Mouse (Mus musculus) left cerebral cortex, postnatal 4 days (tissue): ENCODE measurements around the gene Plek. TPM values are rescaled to one million over a fixed set of nuclear protein-coding genes. Genes with fewer than 3 reads are reported as not detected.

Experiments
- DNase-seq: peaks from one replicate; pipeline ENCODE4 v3.0.0-alpha.2; 2022
- intact Hi-C: fragments of 180-260 bp; cut with DNase I; formaldehyde crosslinking; loops from one replicate; pipeline ENCODE4 v1.15.1; 2025
- total RNA-seq, 2 experiments: library from RNA; stranded (reverse); gene quantifications; 2 replicates each; pipeline ENCODE4 v1.2.3; 2021

Gene Plek
- total RNA-seq, 2 experiments from 2014 or later: 4.4 to 4.5 TPM

- DNase-seq: no peak
- intact Hi-C loops: no loop called here
Observed at GRCm38 (mm10) chr11:17002739-17003373, 49.3 kb downstream of the Plek start.

GRCm38 (mm10) chr11:17000353-17001334 lies 51.5 kb downstream of the Plek start:
- no peak for DNase-seq
- intact Hi-C loops: no loop called here

- no peak for DNase-seq
- intact Hi-C loops: no loop called here
Observed at GRCm38 (mm10) chr11:16999933-17000332, 52.2 kb downstream of the Plek start.

- intact Hi-C loops: no loop called here
- no peak for DNase-seq
Observed at GRCm38 (mm10) chr11:16999387-16999786, 52.8 kb downstream of the Plek start.

GRCm38 (mm10) chr11:16997465-16997864 lies 54.7 kb downstream of the Plek start:
- no peak for DNase-seq
- intact Hi-C loops: no loop called here

GRCm38 (mm10) chr11:16996818-16997217 lies 55.4 kb downstream of the Plek start:
- intact Hi-C loops: no loop called here
- DNase-seq: no peak

GRCm38 (mm10) chr11:16992880-16993279 lies 59.3 kb downstream of the Plek start:
- no peak for DNase-seq
- intact Hi-C loops: no loop called here

GRCm38 (mm10) chr11:16989885-16990284 lies 62.3 kb downstream of the Plek start:
- no peak for DNase-seq
- intact Hi-C loops: no loop called here

GRCm38 (mm10) chr11:16987745-16988328 lies 64.3 kb downstream of the Plek start:
- intact Hi-C loops: no loop called here

GRCm38 (mm10) chr11:16986550-16987187 lies 65.5 kb downstream of the Plek start:
- DNase-seq: no peak
- intact Hi-C loops: no loop called here

More at GRCm38 (mm10) chr11:16987745-16988328, 64.3 kb downstream of the Plek start:
- DNase-seq: no peak

- no peak for DNase-seq
- intact Hi-C loops: no loop called here
Observed at GRCm38 (mm10) chr11:16978161-16978707, 73.9 kb downstream of the Plek start.

- DNase-seq: no peak
- intact Hi-C loops: no loop called here
Observed at GRCm38 (mm10) chr11:16977611-16978010, 74.6 kb downstream of the Plek start.

- no peak for DNase-seq
- intact Hi-C loops: no loop called here
Observed at GRCm38 (mm10) chr11:16976937-16977336, 75.2 kb downstream of the Plek start.

GRCm38 (mm10) chr11:16973086-16973485 lies 79.1 kb downstream of the Plek start:
- DNase-seq: no peak
- intact Hi-C loops: no loop called here

- intact Hi-C loops: no loop called here
- no peak for DNase-seq
Observed at GRCm38 (mm10) chr11:16972027-16972426, 80.2 kb downstream of the Plek start.

GRCm38 (mm10) chr11:16969650-16970049 lies 82.5 kb downstream of the Plek start:
- intact Hi-C loops: loop anchor here (5.0 kb wide), 1 partner anchor 98 kb away; no protein-coding TSS in a partner anchor
- no peak for DNase-seq

- intact Hi-C loops: loop anchor here (5.0 kb wide), 1 partner anchor 99 kb away; no protein-coding TSS in a partner anchor
Observed at GRCm38 (mm10) chr11:16967806-16968205, 84.4 kb downstream of the Plek start.

GRCm38 (mm10) chr11:16958520-16958919 lies 93.7 kb downstream of the Plek start:
- intact Hi-C loops: no loop called here
- DNase-seq: no peak

More at GRCm38 (mm10) chr11:16967806-16968205, 84.4 kb downstream of the Plek start:
- peak; percentile 19 for DNase-seq

- no peak for DNase-seq
- intact Hi-C loops: no loop called here
Observed at GRCm38 (mm10) chr11:16957030-16957429, 95.2 kb downstream of the Plek start.

GRCm38 (mm10) chr11:16956115-16956862 lies 95.9 kb downstream of the Plek start:
- no peak for DNase-seq
- intact Hi-C loops: no loop called here
